Mouse (Mus musculus) embryonic fibroblast, embryonic 13.5 days (primary cell): Measurements from ENCODE around the gene Myo18a.

Experiments used
- CTCF ChIP-seq: IDR thresholded peaks from 2 replicates; pipeline ENCODE4 v1.5.1; 2011; ENCODE audit warnings: mild to moderate bottlenecking, control low read depth, low read length, moderate library complexity, borderline replicate concordance; ENCODE audit not compliant: insufficient read depth
- POLR2A ChIP-seq: IDR thresholded peaks from 2 replicates; pipeline ENCODE4 v1.6.1; 2011; ENCODE audit warnings: low read depth, mild to moderate bottlenecking, control low read depth, low read length, moderate library complexity

DNA sequence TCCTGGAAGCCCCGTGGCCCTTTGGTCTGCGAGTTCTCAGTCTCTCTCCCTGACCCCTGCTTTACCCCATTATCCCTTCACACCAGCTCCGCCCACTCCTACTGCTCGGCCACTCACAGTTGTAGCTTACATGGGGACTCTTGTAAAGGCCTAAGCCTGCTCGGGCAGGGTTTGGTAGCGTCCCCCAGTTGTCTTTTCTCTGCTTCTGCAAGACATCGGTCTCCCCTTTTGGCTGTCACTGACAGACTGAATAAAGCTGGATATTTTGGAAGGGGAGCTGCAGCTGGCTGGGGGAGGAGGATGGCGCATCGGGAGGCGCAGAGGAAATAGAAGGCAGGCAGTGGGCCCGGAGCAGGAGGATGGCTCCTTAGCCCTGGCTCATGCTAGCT is 113.7 kb downstream of the Myo18a start:
- no peak for TF ChIP-seq CTCF
- no peak for TF ChIP-seq POLR2A
